Mouse (Mus musculus): ENCODE measurements around the gene Bank1. TPM values are rescaled to one million over a fixed set of nuclear protein-coding genes. Genes with fewer than 3 reads are reported as not detected.

Bank1 gene
- polyA plus RNA-seq, 1 experiment = 1.4 TPM

- no peak for DNase-seq
- Histone ChIP-seq H3K36me3 (ENCODE audit: control insufficient read depth, insufficient read depth, low read length) (no peaks in the 10 kb centered on the region), H3K27ac (ENCODE audit: control insufficient read depth, insufficient read depth, low read length) (no peak overlapping the region), H3K4me3 (ENCODE audit: control insufficient read depth, insufficient read depth, low read length) (no peak overlapping the region), H3K4me1 (replicated peaks; ENCODE audit: control insufficient read depth, insufficient read depth, low read length) (no peaks in the 10 kb centered on the region; the same call in 1 of the 2 replicates), H3K27me3 (ENCODE audit: control insufficient read depth, insufficient read depth, low read length) (no peaks in the 10 kb centered on the region)
- TF ChIP-seq CTCF (IDR thresholded peaks at IDR 0.05; ENCODE audit: borderline replicate concordance, control insufficient read depth, extremely low read depth, insufficient read depth, low read length, poor library complexity) (no peak), POLR2A (IDR thresholded peaks at IDR 0.05; ENCODE audit: control insufficient read depth, extremely low read depth, insufficient read depth, low read length, poor library complexity) (no peak)
- WGBS = 96% methylated on average over 2 of the region's 2 CpGs
Observed at GRCm38 (mm10) chr3:136103339-136103738, 222.5 kb downstream of the Bank1 start.

GRCm38 (mm10) chr3:136100973-136101500, 224.8 kb downstream of the Bank1 start:
- no peak overlapping the region for H3K27ac ChIP-seq (ENCODE audit: control insufficient read depth, insufficient read depth, low read length)
- no peak for TF ChIP-seq CTCF (IDR thresholded peaks at IDR 0.05; ENCODE audit: borderline replicate concordance, control insufficient read depth, extremely low read depth, insufficient read depth, low read length, poor library complexity)
- no peak for TF ChIP-seq POLR2A (IDR thresholded peaks at IDR 0.05; ENCODE audit: control insufficient read depth, extremely low read depth, insufficient read depth, low read length, poor library complexity)
- H3K27me3 ChIP-seq (ENCODE audit: control insufficient read depth, insufficient read depth, low read length) = no peaks in the 10 kb centered on the region
- 30% methylated on average over 5 of the region's 5 CpGs for WGBS
- H3K4me1 ChIP-seq (replicated peaks; ENCODE audit: control insufficient read depth, insufficient read depth, low read length) = no peaks in the 10 kb centered on the region; the same call in 1 of the 2 replicates
- no peak for DNase-seq
- H3K4me3 ChIP-seq (ENCODE audit: control insufficient read depth, insufficient read depth, low read length) = no peak overlapping the region
- H3K36me3 ChIP-seq (ENCODE audit: control insufficient read depth, insufficient read depth, low read length) = no peaks in the 10 kb centered on the region

- 28% methylated on average over 8 of the region's 8 CpGs for WGBS
- TF ChIP-seq POLR2A (IDR thresholded peaks at IDR 0.05; ENCODE audit: control insufficient read depth, extremely low read depth, insufficient read depth, low read length, poor library complexity) (no peak), CTCF (IDR thresholded peaks at IDR 0.05; ENCODE audit: borderline replicate concordance, control insufficient read depth, extremely low read depth, insufficient read depth, low read length, poor library complexity) (no peak)
- peak; percentile 29 for DNase-seq
- no peak overlapping the region for H3K27ac ChIP-seq (ENCODE audit: control insufficient read depth, insufficient read depth, low read length)
- no peaks in the 10 kb centered on the region; the same call in 1 of the 2 replicates for H3K4me1 ChIP-seq (replicated peaks; ENCODE audit: control insufficient read depth, insufficient read depth, low read length)
- H3K4me3 ChIP-seq (ENCODE audit: control insufficient read depth, insufficient read depth, low read length) = peak overlapping the region; percentile 29
- no peaks in the 10 kb centered on the region for H3K27me3 ChIP-seq (ENCODE audit: control insufficient read depth, insufficient read depth, low read length)
- no peaks in the 10 kb centered on the region for H3K36me3 ChIP-seq (ENCODE audit: control insufficient read depth, insufficient read depth, low read length)
Observed at GRCm38 (mm10) chr3:136100292-136100691, 225.6 kb downstream of the Bank1 start.

DNA sequence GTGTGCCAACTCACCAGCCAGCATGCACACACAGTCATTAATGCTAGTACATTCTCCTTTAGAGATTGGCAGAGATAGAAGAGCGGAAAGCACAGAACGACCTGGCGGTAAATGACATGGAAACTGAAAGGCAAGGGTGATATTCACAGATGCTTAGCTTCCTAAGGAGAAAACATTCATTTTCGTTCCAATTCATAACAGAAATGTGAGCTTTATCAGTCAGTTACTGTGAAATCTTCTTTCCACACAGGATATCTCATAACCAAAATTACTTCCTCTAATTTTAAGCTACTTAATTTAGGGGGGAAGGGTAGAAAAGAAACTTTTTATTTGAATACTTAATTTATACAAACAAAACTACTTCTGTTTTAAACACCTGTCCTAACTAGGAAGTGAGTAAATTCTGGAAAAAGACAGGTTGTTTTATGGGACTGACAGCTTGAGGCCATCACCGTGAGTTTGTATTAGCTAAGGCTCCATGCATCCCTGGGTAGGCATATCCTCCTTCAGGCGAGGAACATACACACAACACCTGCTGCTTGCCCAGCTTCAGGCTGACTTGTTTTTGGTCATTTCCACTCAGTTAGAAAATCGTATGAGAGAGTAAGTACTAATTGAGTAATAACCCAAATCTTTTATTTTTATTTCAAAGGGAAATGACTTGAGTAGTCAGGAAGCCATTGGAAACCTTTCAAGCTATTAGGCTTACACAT, 238.8 kb downstream of the Bank1 start:
- TF ChIP-seq CTCF (IDR thresholded peaks at IDR 0.05; ENCODE audit: borderline replicate concordance, control insufficient read depth, extremely low read depth, insufficient read depth, low read length, poor library complexity) (no peak), POLR2A (IDR thresholded peaks at IDR 0.05; ENCODE audit: control insufficient read depth, extremely low read depth, insufficient read depth, low read length, poor library complexity) (no peak)
- 0 out of 2 replicates have a peak, but pooled peaks cover 2% of the 10 kb centered on the region for H3K4me1 ChIP-seq (replicated peaks; ENCODE audit: control insufficient read depth, insufficient read depth, low read length)

GRCm38 (mm10) chr3:136086431-136086830, 239.4 kb downstream of the Bank1 start:
- DNase-seq = no peak
- Histone ChIP-seq H3K4me3 (ENCODE audit: control insufficient read depth, insufficient read depth, low read length) (no peak overlapping the region), H3K36me3 (ENCODE audit: control insufficient read depth, insufficient read depth, low read length) (no peaks in the 10 kb centered on the region), H3K27ac (ENCODE audit: control insufficient read depth, insufficient read depth, low read length) (no peak overlapping the region), H3K4me1 (replicated peaks; ENCODE audit: control insufficient read depth, insufficient read depth, low read length) (0 out of 2 replicates have a peak, but pooled peaks cover 2% of the 10 kb centered on the region), H3K27me3 (ENCODE audit: control insufficient read depth, insufficient read depth, low read length) (no peaks in the 10 kb centered on the region)
- TF ChIP-seq CTCF (IDR thresholded peaks at IDR 0.05; ENCODE audit: borderline replicate concordance, control insufficient read depth, extremely low read depth, insufficient read depth, low read length, poor library complexity) (no peak), POLR2A (IDR thresholded peaks at IDR 0.05; ENCODE audit: control insufficient read depth, extremely low read depth, insufficient read depth, low read length, poor library complexity) (no peak)
- 14% methylated on average over 5 of the region's 5 CpGs for WGBS

More for the DNA sequence above, 238.8 kb downstream of the Bank1 start:
- Histone ChIP-seq H3K27me3 (ENCODE audit: control insufficient read depth, insufficient read depth, low read length) (no peaks in the 10 kb centered on the region), H3K36me3 (ENCODE audit: control insufficient read depth, insufficient read depth, low read length) (no peaks in the 10 kb centered on the region), H3K27ac (ENCODE audit: control insufficient read depth, insufficient read depth, low read length) (no peak overlapping the region), H3K4me3 (ENCODE audit: control insufficient read depth, insufficient read depth, low read length) (no peak overlapping the region)
- WGBS = 41% methylated on average over 7 of the region's 7 CpGs
- DNase-seq = no peak

- Histone ChIP-seq H3K4me3 (ENCODE audit: control insufficient read depth, insufficient read depth, low read length) (no peak overlapping the region), H3K4me1 (replicated peaks; ENCODE audit: control insufficient read depth, insufficient read depth, low read length) (0 out of 2 replicates have a peak, but pooled peaks cover 2% of the 10 kb centered on the region), H3K36me3 (ENCODE audit: control insufficient read depth, insufficient read depth, low read length) (no peaks in the 10 kb centered on the region), H3K27ac (ENCODE audit: control insufficient read depth, insufficient read depth, low read length) (no peak overlapping the region), H3K27me3 (ENCODE audit: control insufficient read depth, insufficient read depth, low read length) (no peaks in the 10 kb centered on the region)
- 82% methylated on average over 1 of the region's 1 CpGs for WGBS
- DNase-seq = no peak
- TF ChIP-seq POLR2A (IDR thresholded peaks at IDR 0.05; ENCODE audit: control insufficient read depth, extremely low read depth, insufficient read depth, low read length, poor library complexity) = no peak
- no peak for TF ChIP-seq CTCF (IDR thresholded peaks at IDR 0.05; ENCODE audit: borderline replicate concordance, control insufficient read depth, extremely low read depth, insufficient read depth, low read length, poor library complexity)
Observed at GRCm38 (mm10) chr3:136085077-136085476, 240.8 kb downstream of the Bank1 start.
